Mouse (Mus musculus) liver, embryonic 12.5 days (tissue): ENCODE results near the gene Arid5b. TPM values are rescaled to one million over a fixed set of nuclear protein-coding genes. Genes with fewer than 3 reads are reported as not detected.

Experiments
- ATAC-seq: fragments of 200-750 bp; cut with Nextera tagmentation; 2 replicates; pipeline ENCODE4 v1.8.0; 2017; ENCODE audit warnings: moderate number of reproducible peaks, mild to moderate bottlenecking, moderate library complexity
- H3K27ac ChIP-seq: fragments of 300-500 bp; sonication (generic); 2 replicates; pipeline ENCODE4 v1.5.1; 2016; ENCODE audit warnings: mild to moderate bottlenecking
- H3K27me3 ChIP-seq: fragments of 300-500 bp; sonication (generic); replicated peaks from 2 replicates; pipeline ENCODE4 v1.6.1; 2016; ENCODE audit warnings: mild to moderate bottlenecking, moderate library complexity
- H3K36me3 ChIP-seq: fragments of 300-500 bp; sonication (generic); 2 replicates; pipeline ENCODE4 v1.6.1; 2016; ENCODE audit warnings: mild to moderate bottlenecking, moderate library complexity
- H3K4me1 ChIP-seq: fragments of 300-500 bp; sonication (generic); 2 replicates; pipeline ENCODE4 v1.6.1; 2016
- H3K4me2 ChIP-seq: fragments of 300-500 bp; sonication (generic); 2 replicates; pipeline ENCODE4 v1.6.1; 2016; ENCODE audit warnings: mild to moderate bottlenecking, moderate library complexity
- H3K4me3 ChIP-seq: fragments of 300-500 bp; sonication (generic); 2 replicates; pipeline ENCODE4 v1.5.1; 2016; ENCODE audit warnings: mild to moderate bottlenecking, moderate library complexity
- H3K9ac ChIP-seq: fragments of 300-500 bp; sonication (generic); 2 replicates; pipeline ENCODE4 v1.6.1; 2016; ENCODE audit warnings: mild to moderate bottlenecking, moderate library complexity
- H3K9me3 ChIP-seq: fragments of 300-500 bp; sonication (generic); replicated peaks from 2 replicates; pipeline ENCODE4 v1.6.1; 2016; ENCODE audit warnings: mild to moderate bottlenecking, moderate library complexity
- WGBS: fragments of 180-500 bp; shearing (Covaris S2); methylation state at CpG from one replicate; pipeline ENCODE4 v1.1.7; 2016; ENCODE audit not compliant: insufficient replicate concordance; 5-methylcytosine and 5-hydroxymethylcytosine counted together
- polyA plus RNA-seq: library from polyadenylated mRNA; unstranded; fragments of >200 nt; fragmentation: Nextera tagmentation; extraction: Ambion mirVana; gene quantifications from 2 replicates; pipeline ENCODE4 v1.2.1, GENCODE M21; 2016

Arid5b gene
- polyA plus RNA-seq, 1 experiment from 2014 or later: 7.2 TPM

DNA sequence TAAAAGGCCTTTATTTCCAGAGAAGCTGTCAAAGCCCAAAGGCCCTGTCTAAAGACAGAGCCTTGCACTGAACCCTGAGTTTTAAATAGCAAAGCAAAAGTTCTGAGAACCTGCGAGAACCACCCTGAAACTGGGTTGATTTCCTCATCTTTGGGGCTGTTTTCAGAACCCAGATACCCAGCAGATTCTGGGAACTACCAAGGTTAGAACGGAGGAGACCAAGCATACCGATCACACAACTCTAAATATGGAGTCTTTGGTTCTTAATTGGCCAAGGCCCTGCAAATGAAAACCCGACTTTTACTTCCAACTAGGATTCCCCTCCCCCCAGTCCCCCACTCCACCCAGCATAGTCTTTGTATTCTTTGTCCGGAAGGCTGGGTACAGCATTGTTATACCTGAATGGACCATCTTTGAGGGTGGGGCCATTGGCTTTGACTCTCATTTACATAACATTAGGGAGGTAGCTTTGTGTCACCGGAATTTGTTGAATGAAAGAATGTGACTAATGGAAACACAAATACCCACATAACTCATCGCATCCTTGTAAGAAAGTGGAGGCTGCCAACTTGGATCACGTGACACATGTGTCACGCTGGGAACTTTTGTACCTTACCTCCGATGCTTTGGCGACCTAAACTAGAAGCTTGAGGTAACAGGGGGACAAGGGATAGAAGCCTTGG, 141.2 kb downstream of the Arid5b start:
- H3K4me3 ChIP-seq: no peak overlapping the region
- H3K27me3 ChIP-seq: peaks cover 5% of the 10 kb centered on the region
- WGBS: 71% methylated on average over 11 of the region's 11 CpGs
- peaks cover 19% of the 10 kb centered on the region for H3K4me1 ChIP-seq
- H3K36me3 ChIP-seq: 0 out of 2 replicates have a peak, but pooled peaks cover 8% of the 10 kb centered on the region
- H3K27ac ChIP-seq: peak overlapping the region; percentile 70
- peak overlapping the region; percentile 59; the same call in 1 of the 2 replicates for H3K4me2 ChIP-seq
- no peaks in the 10 kb centered on the region for H3K9me3 ChIP-seq
- no peak overlapping the region for H3K9ac ChIP-seq
- ATAC-seq: no peak

GRCm38 (mm10) chr10:68136480-68137083, 142.0 kb downstream of the Arid5b start:
- H3K36me3 ChIP-seq: 0 out of 2 replicates have a peak, but pooled peaks cover 11% of the 10 kb centered on the region
- ATAC-seq: peak; percentile 76
- H3K9ac ChIP-seq: peak overlapping the region; percentile 32
- H3K27me3 ChIP-seq: peaks cover 5% of the 10 kb centered on the region
- H3K4me3 ChIP-seq: peak overlapping the region; percentile 40
- H3K27ac ChIP-seq: peak overlapping the region; percentile 70
- WGBS: 14% methylated on average over 18 of the region's 18 CpGs
- H3K9me3 ChIP-seq: no peaks in the 10 kb centered on the region
- H3K4me2 ChIP-seq: peak overlapping the region; percentile 59
- peaks cover 19% of the 10 kb centered on the region for H3K4me1 ChIP-seq

GRCm38 (mm10) chr10:68136051-68136450, 142.5 kb downstream of the Arid5b start:
- H3K27me3 ChIP-seq: peaks cover 5% of the 10 kb centered on the region
- no peak for ATAC-seq
- 2% methylated on average over 9 of the region's 9 CpGs for whole genome bisulfite sequencing

DNA sequence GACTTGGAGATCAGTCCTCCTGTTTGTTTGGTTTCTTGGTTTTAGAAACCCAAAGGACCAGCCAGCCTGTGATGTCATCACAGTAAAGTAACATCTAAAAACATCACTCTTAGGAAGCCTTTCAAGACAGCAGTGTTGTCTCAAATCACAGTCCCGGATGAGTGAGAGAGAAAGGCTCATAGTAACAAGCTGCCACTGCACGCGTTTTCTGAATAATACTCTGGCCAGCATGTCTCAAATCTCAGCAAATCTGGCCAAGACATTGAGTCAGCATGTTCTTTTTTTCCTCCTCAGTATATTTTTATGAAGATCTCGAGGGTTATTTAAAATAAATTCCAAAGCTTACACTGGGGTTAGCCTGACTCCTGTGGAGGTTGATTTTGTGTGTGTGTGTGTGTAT, 143.1 kb downstream of the Arid5b start:
- no peak overlapping the region for H3K9ac ChIP-seq
- H3K4me1 ChIP-seq: peaks cover 19% of the 10 kb centered on the region
- H3K27ac ChIP-seq: no peak overlapping the region
- 27% methylated on average over 4 of the region's 4 CpGs for WGBS
- H3K27me3 ChIP-seq: peaks cover 5% of the 10 kb centered on the region
- no peak for ATAC-seq
- H3K4me3 ChIP-seq: peak overlapping the region; percentile 40
- peak overlapping the region; percentile 59 for H3K4me2 ChIP-seq
- H3K9me3 ChIP-seq: no peaks in the 10 kb centered on the region
- 0 out of 2 replicates have a peak, but pooled peaks cover 16% of the 10 kb centered on the region for H3K36me3 ChIP-seq

More at GRCm38 (mm10) chr10:68136051-68136450, 142.5 kb downstream of the Arid5b start:
- no peaks in the 10 kb centered on the region for H3K9me3 ChIP-seq
- peak overlapping the region; percentile 59 for H3K4me2 ChIP-seq
- peaks cover 19% of the 10 kb centered on the region for H3K4me1 ChIP-seq
- H3K9ac ChIP-seq: peak overlapping the region; percentile 32
- peak overlapping the region; percentile 70 for H3K27ac ChIP-seq
- 0 out of 2 replicates have a peak, but pooled peaks cover 14% of the 10 kb centered on the region for H3K36me3 ChIP-seq
- peak overlapping the region; percentile 40 for H3K4me3 ChIP-seq

GRCm38 (mm10) chr10:68134549-68134948, 144.0 kb downstream of the Arid5b start:
- H3K9me3 ChIP-seq: no peaks in the 10 kb centered on the region
- H3K36me3 ChIP-seq: 0 out of 2 replicates have a peak, but pooled peaks cover 16% of the 10 kb centered on the region
- peaks cover 19% of the 10 kb centered on the region for H3K4me1 ChIP-seq
- H3K4me3 ChIP-seq: no peak overlapping the region
- no peak for ATAC-seq
- no peak overlapping the region for H3K9ac ChIP-seq
- peaks cover 5% of the 10 kb centered on the region for H3K27me3 ChIP-seq
- no peak overlapping the region for H3K27ac ChIP-seq
- H3K4me2 ChIP-seq: 0 out of 2 replicates have a peak overlapping the region, but pooled peaks have one; percentile 59
- 65% methylated on average over 4 of the region's 4 CpGs for WGBS

- 0 out of 2 replicates have a peak, but pooled peaks cover 16% of the 10 kb centered on the region for H3K36me3 ChIP-seq
- H3K27ac ChIP-seq: no peak overlapping the region
- WGBS: 61% methylated on average over 5 of the region's 5 CpGs
- no peak overlapping the region for H3K4me3 ChIP-seq
- no peak overlapping the region for H3K4me2 ChIP-seq
- peaks cover 5% of the 10 kb centered on the region for H3K27me3 ChIP-seq
- no peaks in the 10 kb centered on the region for H3K9me3 ChIP-seq
- peaks cover 22% of the 10 kb centered on the region for H3K4me1 ChIP-seq
- ATAC-seq: no peak
- H3K9ac ChIP-seq: no peak overlapping the region
Measured at GRCm38 (mm10) chr10:68134071-68134470, 144.5 kb downstream of the Arid5b start.

DNA sequence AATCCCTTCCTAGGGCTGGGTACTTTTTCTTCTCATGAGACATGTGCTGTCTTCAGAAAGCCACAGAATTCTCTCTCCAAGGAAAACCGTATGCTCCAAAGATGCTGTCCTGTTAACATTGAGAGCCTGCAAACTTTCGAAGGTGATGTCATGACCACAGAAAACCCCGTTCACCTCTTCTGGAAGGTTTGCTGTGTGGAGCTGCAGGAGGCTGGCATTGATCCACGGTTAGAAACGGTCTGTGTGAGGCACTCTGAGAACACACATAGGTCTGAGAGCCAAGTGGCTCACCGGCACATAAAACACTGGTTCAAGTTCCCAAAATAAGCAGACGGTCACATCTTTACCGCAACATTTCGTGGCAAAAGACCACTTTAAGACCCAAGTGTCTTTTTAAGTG, 145.9 kb downstream of the Arid5b start:
- Histone ChIP-seq H3K27me3 (peaks cover 5% of the 10 kb centered on the region), H3K36me3 (0 out of 2 replicates have a peak, but pooled peaks cover 16% of the 10 kb centered on the region), H3K9ac (no peak overlapping the region), H3K9me3 (no peaks in the 10 kb centered on the region), H3K27ac (no peak overlapping the region), H3K4me3 (no peak overlapping the region), H3K4me1 (peaks cover 22% of the 10 kb centered on the region), H3K4me2 (no peak overlapping the region)
- 75% methylated on average over 9 of the region's 9 CpGs for WGBS
- no peak for ATAC-seq

DNA sequence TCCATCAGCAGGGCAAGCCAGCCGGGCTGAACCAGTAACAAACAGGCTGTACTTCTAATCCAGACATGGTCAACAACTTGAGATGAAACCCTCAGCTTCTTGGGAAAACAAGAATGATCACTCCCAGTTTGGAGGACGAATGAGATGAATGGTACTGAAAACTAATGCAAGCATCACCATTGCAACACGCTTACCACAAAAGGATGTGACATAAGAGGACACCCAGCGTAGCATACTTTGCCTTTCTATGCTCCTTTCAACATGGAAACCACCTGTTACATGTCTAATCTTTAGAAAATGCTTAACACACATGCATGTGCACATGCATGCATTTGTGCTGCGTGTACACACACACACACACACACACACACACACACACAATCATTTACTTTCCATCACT, 146.4 kb downstream of the Arid5b start:
- ATAC-seq: no peak
- H3K36me3 ChIP-seq: 0 out of 2 replicates have a peak, but pooled peaks cover 16% of the 10 kb centered on the region
- no peaks in the 10 kb centered on the region for H3K9me3 ChIP-seq
- peaks cover 26% of the 10 kb centered on the region for H3K4me1 ChIP-seq
- H3K27ac ChIP-seq: no peak overlapping the region
- H3K4me2 ChIP-seq: no peak overlapping the region
- H3K4me3 ChIP-seq: no peak overlapping the region
- WGBS: 61% methylated on average over 5 of the region's 5 CpGs
- H3K27me3 ChIP-seq: peaks cover 5% of the 10 kb centered on the region
- H3K9ac ChIP-seq: no peak overlapping the region

- no peaks in the 10 kb centered on the region for H3K27me3 ChIP-seq
- no peak for ATAC-seq
- H3K9ac ChIP-seq: no peak overlapping the region
- H3K27ac ChIP-seq: no peak overlapping the region
- peaks cover 28% of the 10 kb centered on the region for H3K4me1 ChIP-seq
- WGBS: 71% methylated on average over 7 of the region's 7 CpGs
- H3K9me3 ChIP-seq: no peaks in the 10 kb centered on the region
- H3K4me3 ChIP-seq: no peak overlapping the region
- H3K4me2 ChIP-seq: no peak overlapping the region
- 0 out of 2 replicates have a peak, but pooled peaks cover 16% of the 10 kb centered on the region for H3K36me3 ChIP-seq
Measured at GRCm38 (mm10) chr10:68129651-68130050, 148.9 kb downstream of the Arid5b start.

DNA sequence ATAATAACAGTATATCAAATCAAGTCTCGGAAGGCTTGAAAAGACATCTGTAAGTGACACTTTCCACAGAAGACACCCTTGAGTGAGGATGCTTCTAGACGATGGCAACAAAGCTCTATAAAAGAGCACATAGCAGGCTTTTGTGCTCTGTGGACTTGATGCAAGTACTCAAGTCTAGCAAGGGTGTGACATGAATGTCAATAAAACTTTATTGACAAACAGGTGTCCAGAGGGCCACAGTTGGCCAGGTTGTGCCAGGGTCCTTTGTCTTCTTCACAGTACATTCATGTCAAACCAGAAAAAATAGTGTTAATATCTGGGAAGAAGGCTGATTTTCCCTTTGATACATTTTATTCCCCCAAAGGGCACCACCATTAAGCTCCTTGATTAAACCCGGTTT, 149.5 kb downstream of the Arid5b start:
- H3K36me3 ChIP-seq: 0 out of 2 replicates have a peak, but pooled peaks cover 16% of the 10 kb centered on the region
- H3K27ac ChIP-seq: no peak overlapping the region
- peaks cover 26% of the 10 kb centered on the region for H3K4me1 ChIP-seq
- ATAC-seq: no peak
- no peaks in the 10 kb centered on the region for H3K9me3 ChIP-seq
- H3K4me2 ChIP-seq: no peak overlapping the region
- H3K27me3 ChIP-seq: no peaks in the 10 kb centered on the region
- H3K9ac ChIP-seq: no peak overlapping the region
- no peak overlapping the region for H3K4me3 ChIP-seq
- 75% methylated on average over 3 of the region's 3 CpGs for WGBS

GRCm38 (mm10) chr10:68128441-68128848, 150.1 kb downstream of the Arid5b start:
- H3K9ac ChIP-seq: no peak overlapping the region
- WGBS: 67% methylated on average over 10 of the region's 10 CpGs
- no peaks in the 10 kb centered on the region for H3K27me3 ChIP-seq
- no peak overlapping the region for H3K4me2 ChIP-seq
- no peak for ATAC-seq
- no peak overlapping the region for H3K4me3 ChIP-seq
- H3K9me3 ChIP-seq: no peaks in the 10 kb centered on the region
- H3K36me3 ChIP-seq: 0 out of 2 replicates have a peak, but pooled peaks cover 16% of the 10 kb centered on the region
- no peak overlapping the region for H3K27ac ChIP-seq
- H3K4me1 ChIP-seq: peaks cover 26% of the 10 kb centered on the region

DNA sequence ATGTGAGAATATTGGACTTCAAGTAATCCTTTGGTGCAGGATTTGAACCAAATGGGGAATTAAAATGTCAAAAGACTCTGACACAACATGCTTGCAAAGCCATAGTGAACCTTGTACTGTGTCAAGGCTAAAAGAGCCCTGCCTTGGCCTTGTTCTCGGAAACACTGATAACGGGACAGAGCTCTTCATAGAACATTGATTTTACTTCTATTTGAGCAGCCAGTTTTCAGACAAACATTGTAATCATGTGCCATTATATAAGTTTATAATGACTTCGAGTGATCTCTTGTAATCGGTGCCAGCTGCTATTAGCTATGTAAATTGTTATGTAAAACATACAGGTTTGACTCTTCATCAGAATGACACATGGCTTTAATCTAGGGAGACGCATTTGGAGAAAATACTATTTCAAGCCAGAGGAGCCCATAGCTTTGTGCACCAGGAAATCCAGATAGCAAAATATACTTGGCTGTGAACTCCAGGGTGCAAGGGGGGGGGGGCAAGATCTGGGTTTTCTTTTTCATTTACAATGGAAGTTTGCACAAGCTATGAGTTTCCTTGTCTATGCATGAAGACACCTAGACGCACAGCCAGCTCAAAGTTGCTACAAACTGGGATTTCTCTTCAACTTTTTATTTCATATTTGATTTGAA, 150.8 kb downstream of the Arid5b start:
- Histone ChIP-seq H3K4me2 (no peak overlapping the region), H3K27ac (no peak overlapping the region), H3K4me3 (no peak overlapping the region), H3K27me3 (no peaks in the 10 kb centered on the region), H3K9me3 (no peaks in the 10 kb centered on the region), H3K4me1 (peaks cover 26% of the 10 kb centered on the region), H3K9ac (no peak overlapping the region), H3K36me3 (0 out of 2 replicates have a peak, but pooled peaks cover 12% of the 10 kb centered on the region)
- ATAC-seq: no peak
- 62% methylated on average over 6 of the region's 6 CpGs for WGBS
